Mouse (Mus musculus) lung, postnatal 4 days (tissue): ENCODE results near the gene Suclg1.
A peak's percentile ranks its signal among the peaks of the same experiment; 100 is the strongest.

Source experiments
- DNase-seq, 2 experiments: peaks; one replicate each; pipeline ENCODE4 v3.0.0; 2021

Suclg1 gene

DNA sequence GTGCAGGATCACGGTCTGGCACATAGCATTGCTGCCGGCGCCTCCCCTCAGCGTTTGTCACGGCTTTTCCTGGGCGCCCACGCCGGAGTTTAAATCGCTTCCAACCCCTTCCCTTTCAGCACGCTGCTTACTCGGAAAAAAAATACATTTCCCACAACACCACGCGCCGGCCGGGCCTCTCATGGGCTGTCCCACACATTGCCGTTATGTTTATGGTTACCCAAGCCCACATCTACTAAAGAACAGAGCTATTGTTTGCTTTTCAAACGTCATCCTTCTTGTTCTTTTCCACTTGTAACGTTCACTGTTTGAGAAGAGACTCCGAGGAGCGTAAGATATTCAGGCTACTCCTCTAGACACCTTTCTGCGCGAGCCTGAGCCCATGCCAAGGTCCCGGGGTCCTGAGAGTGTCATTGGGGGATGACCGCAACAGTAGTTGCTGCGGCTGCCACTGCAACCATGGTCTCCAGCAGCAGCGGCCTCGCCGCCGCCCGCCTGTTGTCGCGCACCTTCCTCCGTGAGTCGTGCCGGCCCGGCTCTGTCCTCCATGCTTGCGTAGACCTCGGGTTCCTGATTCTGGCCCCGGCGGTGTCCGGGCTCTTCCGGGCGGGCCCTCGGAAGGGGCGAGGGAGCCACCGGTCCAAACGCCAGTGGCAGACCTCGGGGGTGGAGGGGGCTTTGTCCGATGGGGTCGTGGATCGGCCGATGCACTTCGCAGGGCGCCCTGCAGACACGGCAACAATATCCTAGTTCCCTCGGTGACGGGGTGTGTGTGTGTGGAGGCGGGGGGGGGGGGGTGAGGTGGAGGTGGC lies at the start of gene Suclg1:
Gene Suclg1, plus strand, starts transcription at position 146 of the 812 bp plus-strand sequence.
- DNase-seq = peak; percentile 89 to 90

DNA sequence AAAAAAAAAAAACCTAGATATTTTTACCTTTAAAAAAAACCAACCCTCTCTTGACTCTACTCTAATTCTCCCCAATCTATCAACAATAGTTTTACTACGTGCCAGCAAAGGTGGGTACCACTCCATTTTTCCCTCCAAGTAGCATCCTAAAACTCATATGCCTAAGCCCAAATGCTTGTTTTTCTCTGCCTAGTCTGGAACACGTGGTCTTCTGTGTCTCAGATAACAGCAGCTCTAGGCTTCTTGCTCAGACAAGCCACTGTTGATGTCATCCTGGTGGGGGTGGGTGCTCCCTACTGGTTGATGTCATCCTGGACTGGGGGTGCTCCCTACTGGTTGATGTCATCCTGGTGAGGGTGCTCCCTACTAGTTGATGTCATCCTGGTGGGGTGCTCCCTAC lies 44.5 kb upstream of the Suclg1 start:
- DNase-seq = no peak

DNA sequence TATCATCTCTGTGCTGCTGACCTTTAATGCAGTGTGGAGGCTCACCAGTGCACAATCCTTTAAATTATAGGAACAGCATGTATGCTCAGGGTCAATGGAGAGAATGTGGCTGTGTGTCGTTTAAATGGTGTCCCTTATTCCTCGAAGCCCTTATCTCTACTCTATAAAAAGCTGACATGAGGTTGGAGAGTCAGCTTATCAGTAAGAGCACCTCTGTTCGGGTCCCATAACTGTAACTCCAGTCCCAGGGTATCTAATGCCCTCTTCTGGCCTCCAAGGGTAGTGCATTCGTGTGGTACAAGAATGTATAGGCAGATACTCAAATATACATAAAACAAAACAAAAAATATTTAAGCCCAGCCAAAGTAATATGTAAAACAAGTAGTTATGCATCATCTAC lies 43.2 kb upstream of the Suclg1 start:
- no peak for DNase-seq

DNA sequence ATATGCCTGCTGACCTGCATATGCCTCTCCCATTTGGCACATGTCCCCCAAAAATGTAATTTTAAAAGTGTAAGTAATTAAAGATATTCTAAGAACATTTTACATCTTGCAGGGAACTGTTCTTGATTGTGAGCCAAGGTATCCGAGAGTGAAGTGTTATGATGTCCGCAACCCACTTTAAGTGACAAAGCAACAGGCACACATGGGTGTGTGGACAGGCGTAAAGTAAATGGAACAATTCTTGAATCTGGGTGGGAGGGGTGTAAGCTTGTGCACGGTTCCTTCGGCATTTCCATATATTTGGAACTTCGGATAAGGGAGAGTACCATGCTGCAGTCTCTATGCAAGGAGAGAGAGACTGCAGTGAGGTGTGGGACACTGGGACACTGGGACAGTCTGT lies 38.6 kb upstream of the Suclg1 start:
- no peak for DNase-seq

DNA sequence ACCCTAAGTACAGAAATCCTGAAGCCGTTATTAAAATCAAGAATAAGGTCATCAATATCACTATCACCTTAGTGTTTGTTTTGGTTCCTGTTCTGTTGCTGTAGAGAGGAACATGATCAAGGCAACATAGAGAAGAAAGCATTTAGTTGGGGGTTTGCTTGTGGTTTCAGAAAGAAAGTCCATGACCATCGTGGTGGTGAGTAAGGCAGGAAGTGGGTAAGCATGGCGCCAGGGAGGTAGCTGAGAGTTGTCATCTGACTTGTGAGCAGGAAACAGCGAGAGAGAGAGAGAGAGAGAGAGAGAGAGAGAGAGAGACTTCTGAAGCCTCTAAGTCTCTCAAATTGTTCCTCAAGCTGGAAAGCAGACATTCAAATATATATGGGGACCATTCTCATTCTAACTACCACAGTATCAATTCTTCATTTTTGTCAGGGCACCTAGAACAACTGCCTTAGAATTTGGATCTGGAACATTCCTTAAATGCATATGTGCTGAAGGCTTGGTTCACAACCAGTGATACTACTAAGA lies 37.7 kb upstream of the Suclg1 start:
- peak; percentile 14 to 29 for DNase-seq

DNA sequence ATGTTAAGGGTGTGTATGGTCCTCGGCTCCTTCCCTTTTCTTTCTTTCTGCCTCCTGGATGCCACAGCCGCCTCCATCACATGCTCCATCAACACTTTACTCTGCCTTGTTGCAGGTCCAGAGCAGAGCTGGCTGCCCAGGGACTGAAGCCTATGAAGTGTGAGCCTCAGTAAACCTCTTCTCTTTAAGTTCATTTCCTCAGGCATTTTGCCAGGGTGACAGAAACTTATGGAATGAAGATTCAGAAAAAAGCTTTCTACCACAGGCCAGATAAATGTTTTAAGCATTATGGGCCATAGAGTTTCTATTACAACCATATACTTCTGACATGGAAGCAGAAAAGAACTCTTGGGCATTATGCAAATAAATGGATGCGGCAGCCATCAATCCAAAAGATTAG lies 37.1 kb upstream of the Suclg1 start:
- no peak for DNase-seq

DNA sequence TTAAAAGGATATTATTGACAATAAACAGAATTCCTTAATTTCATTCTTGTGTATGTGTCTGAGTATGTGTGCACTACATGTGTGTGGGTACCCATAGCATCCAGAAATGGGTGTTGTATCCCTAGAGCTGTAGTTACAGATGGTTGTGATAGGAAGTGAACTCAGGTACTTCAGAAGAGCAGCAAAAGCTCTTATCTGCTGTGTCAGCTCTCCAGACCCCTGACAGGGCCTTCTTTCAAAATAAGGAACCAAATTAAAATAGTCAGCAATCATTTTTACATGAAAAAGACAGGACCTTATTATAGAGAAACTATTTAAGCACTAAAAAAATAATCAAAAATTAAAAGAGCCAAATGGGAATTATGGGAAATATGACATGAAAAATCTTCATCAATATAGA lies 36.6 kb upstream of the Suclg1 start:
- DNase-seq = no peak

DNA sequence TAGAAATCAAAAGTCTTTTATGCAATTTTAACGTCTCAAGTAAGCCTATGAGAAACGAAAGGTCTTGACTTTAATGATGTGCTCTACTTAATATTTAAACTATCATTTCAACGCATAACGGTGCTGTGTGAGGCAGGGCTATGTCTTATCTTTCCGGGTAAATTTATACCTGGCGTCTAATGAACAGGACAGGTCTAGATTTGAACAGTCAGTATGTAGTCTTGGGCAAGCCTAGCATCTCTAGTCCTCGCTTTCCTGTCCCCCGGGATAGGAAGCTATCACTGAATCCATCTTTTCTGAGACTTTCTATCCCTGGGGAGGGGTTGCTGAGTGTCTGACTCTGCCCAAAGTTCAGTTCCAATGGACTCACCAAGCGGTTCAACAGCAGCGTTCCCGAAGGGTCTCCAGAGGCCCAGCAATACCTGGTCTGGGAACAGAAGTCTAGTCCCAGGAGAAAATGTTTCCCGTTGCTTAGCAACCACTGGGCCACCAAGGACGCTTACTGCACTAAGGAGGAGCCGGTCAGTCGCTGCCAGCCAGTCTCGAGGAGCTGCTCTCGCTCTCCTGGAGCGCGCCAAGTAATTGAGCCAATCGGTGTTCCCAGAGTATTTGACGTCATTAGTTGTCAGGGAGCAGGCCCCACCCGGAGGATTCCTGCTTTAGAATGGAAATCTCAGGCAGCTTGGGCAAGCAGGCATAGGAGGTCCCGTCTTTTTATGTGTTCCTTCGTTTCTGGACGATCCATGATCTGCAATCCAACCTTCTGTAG lies 26.8 kb upstream of the Suclg1 start, which contains the start of gene Dnah6:
Gene Dnah6, minus strand, starts transcription at position 463 of the 769 bp plus-strand sequence.
- peak; percentile 92 to 95 for DNase-seq

DNA sequence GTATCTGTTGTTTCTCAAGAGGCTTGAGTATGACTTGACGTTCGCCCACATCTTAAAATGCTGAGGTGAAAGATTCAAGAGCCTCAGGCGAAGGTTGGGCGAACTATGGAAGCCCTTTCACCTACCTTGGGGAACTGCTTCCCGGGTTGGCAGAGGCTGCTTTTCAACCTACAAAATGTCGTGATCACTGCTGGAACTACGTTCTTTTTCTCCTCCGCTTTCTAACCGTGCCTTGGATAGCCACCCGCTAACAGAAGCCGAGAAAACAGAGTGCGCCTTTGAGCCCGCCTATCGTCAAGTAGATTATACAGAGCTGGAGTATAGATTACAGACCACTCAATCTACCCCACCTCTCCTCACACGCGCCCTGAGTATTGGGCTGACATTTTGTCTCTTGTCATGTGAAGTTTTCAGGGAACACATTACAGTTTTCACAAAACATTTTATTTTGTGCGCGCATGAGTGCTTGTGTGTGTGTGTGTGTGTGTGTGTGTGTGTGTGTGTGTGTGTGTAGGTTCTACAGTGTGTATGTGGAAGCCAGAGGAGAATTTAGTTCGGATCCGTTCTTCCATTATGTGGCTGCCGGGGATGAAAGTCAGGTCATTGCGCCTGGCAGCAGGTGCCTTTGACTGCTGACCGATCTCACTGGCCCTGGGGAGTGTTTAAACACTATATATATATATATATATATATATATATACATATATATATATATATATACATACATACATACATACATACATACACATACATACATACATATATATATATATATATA lies 26.0 kb upstream of the Suclg1 start:
- DNase-seq = peak; percentile 13 to 38

DNA sequence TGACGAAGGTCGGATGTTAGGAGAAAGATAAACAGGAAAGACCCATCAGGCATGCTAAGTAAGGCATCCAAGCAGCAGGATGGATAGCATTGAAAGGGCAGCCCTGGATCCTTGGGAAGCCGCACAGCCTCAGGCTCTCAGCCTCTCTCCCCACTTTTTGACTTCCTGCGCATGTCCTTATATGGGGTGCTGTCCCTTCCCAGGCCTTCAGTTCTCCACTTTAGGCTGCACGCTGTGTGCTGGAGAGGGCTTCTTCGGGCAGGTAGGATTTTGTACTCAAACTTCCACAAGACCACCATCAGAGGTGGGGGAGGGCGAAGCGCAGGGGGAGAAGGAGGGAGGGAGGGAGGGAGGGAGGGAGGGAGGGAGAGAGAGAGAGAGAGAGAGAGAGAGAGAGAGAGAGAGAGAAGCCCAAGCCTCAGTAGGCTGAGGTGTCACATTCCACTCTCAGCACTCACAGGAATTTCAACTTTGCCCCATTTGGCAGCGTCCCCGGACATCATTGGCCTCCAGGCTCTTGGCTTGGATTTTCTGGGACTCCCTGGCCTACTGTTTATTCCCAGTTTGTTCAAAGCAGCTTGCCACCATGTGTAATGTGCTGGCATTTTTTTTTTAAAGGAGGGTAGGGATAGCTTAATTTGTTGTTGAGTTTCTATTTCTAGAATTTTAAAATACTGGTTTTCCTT lies 25.2 kb upstream of the Suclg1 start:
- peak; percentile 93 to 95 for DNase-seq

DNA sequence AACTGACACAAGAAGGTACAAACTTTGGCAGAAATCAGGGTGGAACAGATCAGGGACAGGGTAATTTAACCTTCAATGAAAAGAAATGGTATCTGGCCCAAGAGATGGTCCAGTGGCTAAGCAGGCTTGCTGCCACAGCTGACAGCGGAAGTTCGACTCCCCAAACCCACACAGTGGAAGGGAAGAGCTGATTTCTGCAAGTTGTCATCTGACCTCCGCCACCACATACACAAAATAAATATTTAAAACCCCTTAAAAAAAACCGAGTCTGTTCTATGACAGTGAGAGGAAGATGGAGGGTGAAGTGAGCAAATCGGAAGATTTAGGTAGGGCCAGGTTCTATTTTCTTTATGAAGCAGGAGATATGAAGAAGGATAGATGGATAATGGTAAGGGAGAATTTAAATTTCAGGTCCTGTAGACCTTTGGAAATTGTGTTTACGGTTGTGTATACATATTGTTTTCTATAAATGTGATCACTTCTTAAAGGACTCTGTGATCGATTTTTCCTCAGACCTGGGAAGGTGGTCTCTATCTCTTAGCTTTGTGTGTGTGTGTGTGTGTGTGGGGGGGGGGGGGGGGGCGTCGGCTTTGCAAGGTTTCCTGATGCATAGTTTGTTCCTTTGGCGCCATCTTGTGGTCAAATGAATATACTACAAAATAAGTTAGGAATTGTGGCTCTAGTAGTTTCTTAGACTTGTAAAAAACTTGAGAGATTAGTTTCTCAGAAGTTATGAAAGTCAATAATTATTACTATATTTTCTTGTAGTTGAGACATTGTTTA lies 20.6 kb upstream of the Suclg1 start:
- DNase-seq = no peak

DNA sequence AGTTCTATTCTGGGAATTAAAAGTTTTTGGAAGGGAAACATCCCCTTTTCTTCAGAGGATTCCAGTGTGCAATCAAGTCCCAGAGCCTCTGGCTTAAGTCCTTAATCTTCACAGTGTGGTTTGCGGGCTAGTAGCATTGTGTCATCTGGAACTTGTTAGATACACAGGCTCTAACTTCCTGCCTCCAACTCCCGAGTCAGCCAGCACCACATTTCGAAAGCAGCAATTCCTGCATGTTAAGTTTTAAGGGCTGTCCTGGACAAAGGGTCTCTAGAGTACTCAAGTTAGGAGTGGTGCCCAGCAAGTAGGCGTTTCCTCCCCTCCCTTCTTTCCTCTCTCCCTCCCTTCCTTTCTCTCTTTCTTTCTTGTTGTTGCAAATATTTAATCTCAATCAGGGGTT lies 19.8 kb upstream of the Suclg1 start:
- peak; percentile 23 to 44 for DNase-seq

DNA sequence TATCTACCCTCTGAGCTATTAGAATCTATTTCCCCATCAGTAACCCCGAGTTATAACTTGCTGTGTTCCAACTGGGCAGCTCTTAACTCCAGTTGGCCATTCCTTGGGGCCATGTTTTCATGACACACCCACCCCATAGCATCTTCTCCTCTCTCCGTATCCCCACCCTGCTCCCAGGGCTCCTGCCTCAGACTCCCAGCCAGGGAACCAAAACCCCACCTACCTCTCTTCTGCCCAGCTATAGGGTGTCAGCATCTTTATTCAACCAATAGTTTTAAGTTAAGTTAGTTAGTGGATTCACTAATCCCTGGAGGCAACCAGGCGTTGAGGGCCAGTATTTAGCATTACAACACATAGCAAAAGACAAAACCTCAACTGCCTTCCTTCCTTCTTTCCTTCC lies 19.3 kb upstream of the Suclg1 start:
- DNase-seq = no peak

DNA sequence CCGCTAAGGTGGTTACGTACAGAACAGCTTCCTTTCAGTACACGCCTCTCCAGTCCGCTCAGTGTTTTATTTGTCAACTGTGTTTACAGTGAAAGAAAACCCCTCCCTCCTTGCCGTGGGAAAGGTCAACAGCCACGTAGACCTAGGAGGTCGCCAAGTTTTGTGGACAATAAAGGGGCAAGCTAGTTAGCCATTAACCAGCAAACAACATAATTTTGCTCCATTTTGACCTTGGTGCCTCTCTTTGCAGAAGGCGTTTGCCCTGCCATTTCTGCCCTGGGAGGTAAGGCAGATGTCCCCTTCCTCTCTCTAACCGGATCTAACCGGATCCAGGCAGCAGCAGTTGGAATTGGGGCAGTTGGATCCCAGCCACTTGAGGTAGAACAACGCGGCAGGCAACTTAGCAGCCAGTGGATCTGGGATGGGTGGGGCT lies 16.0 kb upstream of the Suclg1 start:
- no peak for DNase-seq

DNA sequence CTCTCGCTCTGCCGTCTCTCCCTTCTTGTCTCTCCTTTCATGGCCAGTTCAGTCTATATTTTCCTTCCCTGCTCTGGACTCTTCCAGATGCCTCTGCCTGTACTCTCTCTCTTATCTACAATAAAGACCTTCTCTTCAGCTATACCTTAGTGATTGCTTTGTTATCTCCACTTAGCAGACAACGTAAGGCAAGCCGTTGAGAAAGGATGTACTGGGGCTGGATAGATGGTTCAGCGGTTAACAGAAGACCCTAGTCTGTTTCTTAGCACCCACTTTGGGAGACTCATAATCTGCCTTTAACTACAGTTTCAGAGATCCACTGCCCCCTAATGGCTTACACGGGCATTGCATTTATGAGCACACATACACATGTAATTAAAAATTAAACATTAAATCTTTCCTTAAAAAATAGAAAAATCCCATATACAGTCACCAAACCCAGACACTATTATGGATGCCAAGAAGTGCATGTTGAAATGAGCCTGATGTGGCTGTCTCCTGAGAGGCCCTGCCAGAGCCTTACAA lies 14.9 kb upstream of the Suclg1 start:
- DNase-seq = no peak

DNA sequence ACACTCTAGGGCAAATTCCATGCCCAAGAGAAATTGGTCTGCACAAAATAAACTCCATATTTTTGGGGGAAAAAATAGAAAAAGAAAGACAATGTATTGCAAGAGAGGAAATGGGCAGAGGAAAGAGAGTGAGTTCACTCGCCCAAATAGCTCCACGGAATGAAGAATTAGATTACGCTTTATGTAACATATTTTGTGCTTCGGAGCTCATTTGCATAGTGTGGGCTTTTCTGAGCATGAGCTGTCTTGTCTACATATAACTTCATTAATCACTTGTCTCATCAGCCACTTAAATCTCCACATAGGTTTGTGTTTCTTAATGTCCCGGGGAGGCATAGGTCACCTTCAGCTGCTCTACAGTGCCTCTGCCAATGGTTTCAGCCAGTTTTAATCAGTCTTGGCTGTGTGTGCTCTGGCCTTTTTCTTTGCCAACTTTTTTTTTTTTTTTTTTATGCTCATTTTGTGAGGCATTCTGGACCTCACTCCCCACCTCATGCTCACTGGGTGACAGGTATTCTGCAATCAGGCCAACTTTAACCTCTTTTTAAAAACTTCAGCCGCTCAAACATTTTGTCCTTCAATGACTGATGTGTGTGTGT lies 13.8 kb upstream of the Suclg1 start:
- DNase-seq = no peak

DNA sequence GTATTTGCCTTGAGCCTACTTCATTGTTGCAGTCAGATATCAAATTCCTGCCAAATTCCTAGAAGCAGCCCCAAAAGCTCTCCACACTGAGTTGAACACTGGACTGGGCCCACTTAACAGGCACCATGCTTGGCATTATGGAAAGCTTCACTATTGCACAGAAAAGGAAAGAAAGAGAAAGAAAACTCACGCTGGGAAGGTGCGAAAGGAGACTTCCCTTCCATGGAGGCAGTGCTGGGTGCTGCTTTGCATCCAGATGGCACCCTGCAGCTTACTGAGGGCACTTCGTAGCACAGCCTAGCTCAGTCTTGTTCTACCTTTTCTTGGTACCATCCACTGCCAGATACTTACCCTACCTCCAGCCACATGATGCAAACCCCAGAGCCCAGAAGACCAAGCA lies 12.5 kb upstream of the Suclg1 start:
- DNase-seq = no peak

DNA sequence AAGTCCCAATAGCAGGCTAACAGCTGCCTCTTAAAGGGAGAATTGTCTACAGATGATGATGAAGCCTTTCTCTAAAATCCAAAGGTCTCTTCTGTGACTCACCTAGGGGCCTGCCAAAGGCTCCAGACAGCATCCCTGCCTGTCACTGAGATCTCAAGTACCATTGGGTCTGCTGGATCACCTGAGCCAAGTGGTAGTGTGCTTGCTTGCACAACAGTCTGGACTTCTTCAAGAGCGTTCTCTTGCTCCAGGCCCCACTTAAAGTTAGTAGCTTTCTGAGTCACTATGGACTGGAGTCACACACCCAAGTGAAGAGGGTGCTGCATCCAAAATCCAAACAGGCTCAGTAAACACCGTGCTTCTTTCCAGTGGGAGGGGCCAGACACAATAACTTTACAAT lies 1.4 kb upstream of the Suclg1 start:
- DNase-seq = peak; percentile 16 to 60

DNA sequence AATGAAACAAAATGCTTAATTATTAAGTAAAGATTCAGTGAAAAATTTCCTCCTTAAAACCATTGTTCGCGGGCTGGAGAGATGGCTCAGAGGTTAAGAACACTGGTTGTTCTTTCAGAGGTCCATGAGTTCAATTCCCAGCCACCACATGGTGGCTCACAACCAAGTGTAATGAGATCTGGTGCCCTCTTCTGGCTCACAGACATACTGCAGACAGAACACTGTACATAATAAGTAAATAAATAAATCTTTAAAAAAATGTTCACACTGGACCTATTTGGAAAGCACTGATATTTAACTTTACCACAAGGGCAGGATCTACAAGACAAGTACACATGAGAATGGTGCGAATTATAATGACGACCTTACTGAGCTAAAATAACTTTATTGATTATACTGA lies 730 bp upstream of the Suclg1 start:
- peak in 1 of 2 experiments; percentile 48 for DNase-seq

DNA sequence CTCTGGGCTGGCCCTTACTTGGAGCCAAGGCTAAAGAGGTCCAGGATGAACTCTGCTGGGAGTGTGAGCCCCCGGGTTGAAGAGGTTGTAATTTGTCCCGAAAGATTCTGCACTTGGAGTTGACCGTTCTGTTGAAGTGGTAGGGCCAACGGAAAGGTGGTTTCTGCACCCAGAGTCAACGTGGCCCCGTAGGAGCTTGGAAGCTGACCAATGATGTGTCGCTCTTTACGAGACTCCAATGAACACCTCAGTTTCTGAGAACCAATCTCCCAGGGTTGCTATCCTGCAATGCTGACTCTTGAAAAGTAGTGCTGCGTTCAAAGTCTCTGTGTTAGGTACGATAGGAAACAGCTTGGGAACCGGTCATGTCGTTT lies 854 bp downstream of the Suclg1 start:
- peak in 1 of 2 experiments; percentile 16 for DNase-seq

DNA sequence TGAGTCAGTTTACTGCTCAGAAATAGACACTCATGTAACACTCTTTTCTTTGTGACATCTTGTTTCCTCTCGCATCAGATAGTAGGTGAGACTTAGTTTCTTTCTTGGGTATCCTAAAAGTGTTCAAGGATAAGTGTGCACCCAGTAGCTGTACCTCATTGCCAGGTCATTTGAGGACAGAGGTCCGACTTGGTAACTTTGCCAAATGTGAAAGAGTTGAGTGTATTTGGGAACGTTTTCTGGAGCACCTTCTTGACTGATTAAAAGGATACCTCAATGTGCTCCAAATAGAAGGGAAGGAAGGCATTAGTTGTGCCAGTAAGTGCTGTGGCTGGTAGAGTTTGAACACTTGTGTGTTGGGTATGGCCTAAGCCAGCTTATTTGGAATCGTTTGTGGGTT lies 1.7 kb downstream of the Suclg1 start:
- DNase-seq = no peak
